Mouse (Mus musculus) embryo, embryonic 11 days (tissue): ENCODE data around the gene Cacng8.

Experiments
- DNase-seq: peaks from one replicate; pipeline ENCODE4 v3.0.0-alpha.2; 2015

Gene Cacng8

GRCm38 (mm10) chr7:3390413-3391080, at the start of gene Cacng8:
Gene Cacng8, plus strand, starts transcription at chr7:3390683.
- DNase-seq: peak; percentile 48

- DNase-seq: no peak
Measured at GRCm38 (mm10) chr7:3343861-3344260, 46.6 kb upstream of the Cacng8 start.

DNA sequence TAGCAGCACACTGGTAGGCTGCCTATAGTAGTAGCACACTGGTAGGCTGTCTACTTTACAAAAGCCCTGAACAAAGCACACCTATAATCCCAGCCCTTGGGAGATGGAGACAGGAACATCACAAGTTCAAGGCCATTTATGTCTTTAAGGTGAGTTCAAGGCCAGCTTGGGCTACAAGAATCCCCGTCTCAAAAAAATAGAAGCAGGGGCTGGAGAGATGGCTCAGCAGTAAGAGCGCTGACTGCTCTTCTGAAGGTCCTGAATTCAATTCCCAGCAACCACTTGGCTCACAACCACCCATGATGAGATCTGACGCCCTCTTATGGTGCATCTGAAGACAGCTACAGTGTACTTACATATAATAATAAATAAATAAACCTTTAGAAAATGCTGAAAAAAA, 45.2 kb upstream of the Cacng8 start:
- DNase-seq: no peak

DNA sequence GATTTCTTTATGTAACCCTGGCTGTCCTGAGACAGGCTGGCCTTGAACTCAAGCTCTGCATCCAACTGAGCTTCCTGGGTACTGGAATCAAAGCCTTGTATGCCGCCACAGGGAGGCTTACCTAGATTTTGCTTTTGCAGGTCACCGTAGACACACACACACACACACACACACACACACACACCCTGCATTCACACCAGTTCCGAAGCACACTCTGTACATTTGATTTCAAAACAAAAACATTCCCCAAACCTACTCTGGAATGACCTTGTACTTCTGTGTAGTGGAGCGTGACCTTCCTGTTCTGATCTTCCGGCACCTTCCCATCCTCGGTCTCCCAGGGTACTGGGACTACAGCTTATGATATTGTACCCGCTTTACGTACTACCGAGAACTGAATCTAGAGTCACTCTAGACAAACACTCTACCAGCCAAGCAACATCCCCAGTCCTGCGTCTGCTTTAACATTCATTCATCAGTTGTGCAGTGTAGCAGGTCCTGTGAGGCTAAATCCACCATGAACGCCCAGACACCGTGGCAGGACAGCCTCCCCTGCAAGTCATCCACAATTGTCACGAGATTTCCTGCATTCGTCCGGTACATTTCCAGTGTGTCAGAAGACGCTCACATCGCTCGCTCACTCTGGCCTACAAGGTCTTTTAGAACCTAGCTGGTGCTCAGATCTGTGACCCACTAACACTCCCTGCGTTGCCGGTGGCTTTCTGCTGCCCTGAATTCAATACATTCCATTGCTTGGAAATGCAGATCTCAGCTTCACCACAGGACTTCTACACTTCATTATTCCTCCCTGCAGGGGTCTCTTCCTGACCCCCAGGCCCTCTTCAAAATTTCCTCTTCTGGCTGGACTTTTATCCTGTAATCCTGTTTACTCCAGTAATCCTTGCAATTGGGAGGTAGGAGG, 42.9 kb upstream of the Cacng8 start:
- DNase-seq: no peak

- no peak for DNase-seq
Measured at GRCm38 (mm10) chr7:3348326-3348725, 42.2 kb upstream of the Cacng8 start.

GRCm38 (mm10) chr7:3349775-3350174, 40.7 kb upstream of the Cacng8 start:
- no peak for DNase-seq

GRCm38 (mm10) chr7:3351536-3351935, 38.9 kb upstream of the Cacng8 start:
- no peak for DNase-seq

- DNase-seq: no peak
Measured at GRCm38 (mm10) chr7:3354850-3355249, 35.6 kb upstream of the Cacng8 start.

GRCm38 (mm10) chr7:3360678-3361077, 29.8 kb upstream of the Cacng8 start:
- no peak for DNase-seq

GRCm38 (mm10) chr7:3365547-3366279, 24.8 kb upstream of the Cacng8 start:
- DNase-seq: no peak

DNA sequence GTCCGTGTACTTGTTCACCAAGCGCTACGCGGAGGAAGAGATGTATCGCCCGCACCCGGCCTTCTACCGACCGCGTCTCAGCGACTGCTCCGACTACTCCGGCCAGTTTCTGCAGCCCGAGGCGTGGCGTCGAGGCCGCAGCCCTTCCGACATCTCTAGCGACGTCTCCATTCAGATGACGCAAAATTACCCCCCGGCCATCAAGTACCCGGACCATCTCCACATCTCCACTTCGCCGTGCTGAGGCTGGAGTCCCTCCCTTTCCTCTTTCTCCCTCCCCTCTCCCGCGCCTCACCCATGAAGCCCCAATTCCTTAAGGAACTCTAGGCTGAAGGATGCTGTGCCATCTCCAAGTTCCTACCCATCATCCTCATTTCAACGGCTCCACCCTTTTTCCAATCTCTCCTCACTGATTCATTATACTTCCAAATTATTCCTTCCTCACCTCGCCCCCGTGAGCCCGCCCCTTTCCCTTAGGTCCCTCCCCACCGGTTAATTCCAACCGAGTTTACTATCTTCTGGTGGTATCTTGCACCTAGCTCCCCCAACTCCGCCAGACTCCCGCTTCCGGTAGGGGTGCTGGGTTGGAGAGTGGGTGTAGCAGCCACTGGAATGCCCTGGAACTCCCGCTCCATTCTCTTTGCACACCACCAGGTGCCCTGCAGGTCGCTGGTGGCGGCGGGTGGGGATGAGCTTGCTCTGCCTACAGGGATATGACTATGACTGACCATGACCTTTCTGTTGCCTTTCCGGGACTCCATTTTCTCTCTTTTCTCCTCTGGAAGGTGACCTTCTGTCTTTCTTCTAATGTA, 23.6 kb upstream of the Cacng8 start:
- peak; percentile 23 for DNase-seq

DNA sequence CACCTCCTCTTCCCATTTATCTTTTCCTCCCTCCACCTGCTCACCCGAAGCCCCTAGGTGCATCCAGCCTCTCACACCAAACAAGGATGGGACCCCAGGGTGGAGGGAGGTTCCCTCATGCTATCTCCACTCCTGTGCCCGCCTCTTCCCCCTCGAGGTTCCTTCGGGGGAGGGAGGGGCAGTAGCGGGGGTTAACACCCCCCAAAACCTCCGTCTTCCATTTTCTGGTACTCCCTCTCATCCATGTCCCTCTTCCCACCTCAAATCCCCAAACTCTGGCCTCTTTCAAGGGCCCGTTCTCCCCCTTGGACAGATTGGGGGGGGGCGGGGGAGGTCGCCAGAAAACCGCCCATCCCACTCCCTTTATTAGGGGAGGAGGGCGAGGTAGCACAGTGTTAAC, 22.9 kb upstream of the Cacng8 start:
- DNase-seq: no peak

DNA sequence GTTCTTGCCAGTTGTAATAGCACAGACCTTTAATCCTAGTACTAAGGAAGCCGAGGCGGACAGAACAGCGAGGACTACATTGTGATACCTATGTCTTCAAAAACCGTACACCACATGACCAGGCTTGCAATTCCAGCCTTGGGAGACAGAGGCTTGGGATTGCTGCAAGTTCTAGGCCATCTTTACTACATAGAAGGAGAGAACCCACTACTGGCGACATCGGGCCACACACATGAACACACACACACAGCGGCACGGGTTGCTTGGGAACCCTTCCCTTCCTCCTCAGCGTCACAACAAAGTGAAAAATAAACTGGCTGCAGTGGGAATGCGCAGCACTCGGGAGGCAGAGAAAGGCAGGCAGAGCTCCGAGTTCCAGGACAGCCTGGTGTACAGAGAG, 22.2 kb upstream of the Cacng8 start:
- DNase-seq: peak; percentile 24

- DNase-seq: no peak
Measured at GRCm38 (mm10) chr7:3369189-3369588, 21.3 kb upstream of the Cacng8 start.

DNA sequence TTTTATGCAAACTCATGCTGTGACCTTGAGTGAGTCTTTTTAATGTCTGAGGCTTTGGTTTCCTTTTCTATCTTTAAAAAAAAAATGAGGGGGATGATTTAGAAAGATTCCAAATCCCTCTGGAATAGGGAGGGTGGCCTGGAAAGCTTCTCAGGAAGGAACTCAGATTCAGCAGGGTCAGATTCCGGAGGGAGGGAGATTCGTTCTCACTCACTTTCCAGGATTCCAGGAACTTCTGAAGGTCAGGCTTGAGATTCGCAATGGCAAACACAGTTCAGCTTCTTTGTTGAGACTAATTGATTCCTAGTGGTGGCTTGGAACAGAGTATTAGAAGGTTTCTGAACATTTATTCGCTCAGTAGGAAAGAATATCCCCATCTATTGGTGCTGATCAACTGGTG, 20.1 kb upstream of the Cacng8 start:
- DNase-seq: no peak

GRCm38 (mm10) chr7:3372376-3372775, 18.1 kb upstream of the Cacng8 start:
- DNase-seq: no peak

DNA sequence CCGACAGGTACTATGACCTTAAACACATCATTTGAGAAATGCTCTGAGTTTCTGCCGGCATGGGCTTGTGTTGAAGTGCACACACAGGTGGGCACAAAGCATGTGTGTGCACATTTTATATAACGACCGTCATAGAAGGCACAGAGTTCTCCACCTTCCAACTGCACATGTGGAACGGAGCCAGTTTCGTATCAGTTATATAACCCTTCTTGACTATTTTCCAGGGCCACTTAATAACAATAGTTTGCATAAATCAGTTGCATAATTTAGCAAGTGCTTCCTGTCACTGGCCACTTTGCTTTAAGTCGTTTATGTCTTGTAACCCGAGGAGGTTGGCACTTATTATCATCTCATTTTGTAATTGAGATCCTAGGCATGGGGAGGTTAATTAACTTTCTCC, 16.7 kb upstream of the Cacng8 start:
- DNase-seq: no peak

DNA sequence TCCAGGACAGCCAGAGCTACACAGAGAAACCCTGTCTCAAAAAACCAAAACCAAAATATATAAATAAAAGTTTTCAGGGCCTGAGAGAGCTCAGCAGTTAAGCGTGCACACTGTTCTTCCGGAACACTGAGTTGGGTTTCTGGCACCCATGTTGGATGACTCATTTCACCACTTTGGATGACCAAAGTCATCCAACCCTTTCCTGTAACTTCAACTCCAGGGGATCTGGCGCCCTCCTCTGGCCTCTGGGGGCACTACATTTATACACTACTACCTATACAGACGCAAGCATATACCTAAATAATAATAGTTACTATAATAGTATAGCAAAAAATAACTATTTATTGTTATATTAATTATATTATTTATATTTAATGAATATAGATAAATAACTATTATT, 13.7 kb upstream of the Cacng8 start:
- no peak for DNase-seq

GRCm38 (mm10) chr7:3382123-3382522, 8.4 kb upstream of the Cacng8 start:
- no peak for DNase-seq

- no peak for DNase-seq
Measured at GRCm38 (mm10) chr7:3384807-3385319, 5.6 kb upstream of the Cacng8 start.

GRCm38 (mm10) chr7:3386036-3386730, 4.3 kb upstream of the Cacng8 start:
- DNase-seq: no peak

DNA sequence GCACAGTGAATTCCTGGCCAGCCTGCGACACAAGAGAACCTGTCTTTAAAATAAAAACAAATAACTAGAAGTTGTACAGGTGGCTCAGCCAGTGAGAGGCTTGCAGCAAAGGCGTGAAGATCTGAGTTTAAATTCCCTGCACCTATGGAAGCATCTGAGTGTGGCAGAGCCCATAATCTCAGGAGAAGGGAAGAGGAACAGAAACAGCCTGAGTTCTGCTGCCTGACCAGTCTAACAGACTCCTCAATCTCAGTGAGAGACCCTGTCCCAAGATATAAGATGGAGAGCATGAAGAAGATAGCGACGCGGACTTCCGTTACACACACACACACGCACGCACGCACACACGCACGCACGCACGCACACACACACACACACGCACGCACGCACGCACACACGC, 2.7 kb upstream of the Cacng8 start:
- DNase-seq: no peak
